Mouse (Mus musculus) mesoderm, embryonic 11.5 days (tissue): Measurements from ENCODE around the gene Dnmt3c.
A peak's percentile ranks its signal among the peaks of the same experiment; 100 is the strongest.

Experiments
- DNase-seq: peaks from one replicate; pipeline ENCODE4 v3.0.0-alpha.2; 2012; ENCODE audit warnings: low read depth, low spot score

The Dnmt3c gene

DNA sequence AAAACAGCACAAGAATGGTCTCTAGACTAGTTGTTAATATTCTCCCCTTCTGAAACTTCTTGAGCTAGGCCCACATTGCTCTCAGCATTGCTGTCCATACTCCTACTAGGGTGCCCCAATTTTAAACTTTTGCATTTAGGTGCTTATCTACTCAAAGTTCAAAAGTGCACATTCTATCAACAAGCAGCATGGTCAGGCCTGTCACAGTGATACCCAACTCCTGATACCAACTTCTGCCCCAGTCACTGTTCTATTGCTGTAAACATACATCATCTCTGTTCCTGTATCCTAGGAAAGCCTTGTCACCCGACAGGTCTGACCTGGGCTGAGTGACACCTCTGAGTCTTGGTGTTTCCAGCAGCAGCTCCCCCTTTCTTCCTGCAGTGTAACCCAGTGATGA lies 26.6 kb downstream of the Dnmt3c start:
- DNase-seq = no peak

DNA sequence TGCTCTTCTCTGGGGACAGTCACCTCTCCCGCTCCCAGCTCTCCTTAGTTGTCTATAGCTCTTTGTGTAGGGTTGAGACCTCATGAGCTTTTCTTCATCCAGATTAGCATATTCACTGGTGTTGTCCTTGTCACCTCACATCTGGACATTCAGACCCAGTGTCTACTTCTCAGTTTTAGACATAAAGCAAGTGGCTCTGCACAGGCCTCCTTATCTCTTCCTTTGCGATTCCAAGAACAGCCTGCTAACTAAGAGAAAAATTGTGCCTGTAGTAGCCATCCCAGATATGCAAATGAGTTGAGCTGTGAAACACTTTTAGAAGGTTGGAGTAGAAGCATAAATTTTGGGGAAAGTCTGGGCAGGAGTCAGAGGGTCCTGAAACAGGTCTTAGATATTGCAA lies 28.0 kb downstream of the Dnmt3c start:
- no peak for DNase-seq

DNA sequence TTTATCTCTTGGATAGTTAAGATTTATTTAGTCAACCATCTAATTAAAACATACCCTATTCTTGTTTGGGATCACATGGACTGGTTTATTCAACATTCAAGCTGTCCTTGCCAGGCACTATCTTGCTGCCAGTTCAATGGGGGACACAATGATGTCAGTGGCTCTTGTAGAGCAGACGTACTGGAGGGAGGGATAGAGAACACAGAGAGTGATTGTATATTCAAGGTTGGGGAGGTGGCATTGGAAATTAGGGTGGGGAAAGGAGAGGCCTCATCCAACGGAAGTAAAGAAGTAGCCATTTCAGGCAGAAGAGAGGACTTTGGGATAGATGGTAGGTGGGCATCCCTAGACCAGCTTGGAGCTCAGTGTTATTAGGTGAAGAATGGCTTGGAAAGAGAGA lies 28.4 kb downstream of the Dnmt3c start:
- no peak for DNase-seq

DNA sequence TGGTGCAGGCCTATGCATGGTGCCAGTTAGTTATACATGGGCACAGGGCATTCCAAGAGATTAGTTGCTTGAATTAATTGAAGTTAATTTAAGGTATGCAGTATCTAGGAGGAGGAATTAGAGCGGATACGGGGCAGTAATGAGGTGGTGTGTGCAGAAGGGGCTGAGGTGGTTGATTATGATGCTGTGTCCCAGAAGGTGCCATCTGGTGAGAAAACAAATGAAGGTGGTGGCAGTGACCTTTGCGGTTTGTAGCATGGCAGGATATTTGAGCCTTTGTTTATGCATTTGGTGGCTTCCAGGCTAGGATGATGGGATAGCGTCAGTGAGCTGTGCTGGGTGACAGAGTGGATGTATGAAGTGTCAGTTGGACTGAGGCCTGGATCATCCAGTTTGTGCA lies 28.8 kb downstream of the Dnmt3c start:
- DNase-seq = no peak

DNA sequence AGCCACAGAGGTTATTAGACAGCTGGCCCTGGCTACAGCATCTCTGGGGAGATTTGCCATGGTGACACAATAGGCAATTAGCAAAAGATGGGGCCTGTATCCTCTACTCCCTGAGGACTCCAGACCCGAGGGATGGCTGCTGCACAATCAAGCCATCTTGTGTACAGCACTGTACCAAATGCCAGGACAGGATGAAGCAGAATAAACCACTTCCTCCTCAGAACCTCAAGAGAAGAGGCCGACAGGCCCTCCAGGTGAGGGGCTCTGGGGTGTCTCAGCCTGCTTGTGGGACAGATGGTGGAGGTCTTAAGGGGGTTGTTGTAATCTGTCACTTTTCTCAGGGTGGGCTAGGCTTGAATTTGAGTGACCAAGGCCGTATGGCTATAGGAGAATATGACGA lies 37.6 kb downstream of the Dnmt3c start:
- DNase-seq = no peak

DNA sequence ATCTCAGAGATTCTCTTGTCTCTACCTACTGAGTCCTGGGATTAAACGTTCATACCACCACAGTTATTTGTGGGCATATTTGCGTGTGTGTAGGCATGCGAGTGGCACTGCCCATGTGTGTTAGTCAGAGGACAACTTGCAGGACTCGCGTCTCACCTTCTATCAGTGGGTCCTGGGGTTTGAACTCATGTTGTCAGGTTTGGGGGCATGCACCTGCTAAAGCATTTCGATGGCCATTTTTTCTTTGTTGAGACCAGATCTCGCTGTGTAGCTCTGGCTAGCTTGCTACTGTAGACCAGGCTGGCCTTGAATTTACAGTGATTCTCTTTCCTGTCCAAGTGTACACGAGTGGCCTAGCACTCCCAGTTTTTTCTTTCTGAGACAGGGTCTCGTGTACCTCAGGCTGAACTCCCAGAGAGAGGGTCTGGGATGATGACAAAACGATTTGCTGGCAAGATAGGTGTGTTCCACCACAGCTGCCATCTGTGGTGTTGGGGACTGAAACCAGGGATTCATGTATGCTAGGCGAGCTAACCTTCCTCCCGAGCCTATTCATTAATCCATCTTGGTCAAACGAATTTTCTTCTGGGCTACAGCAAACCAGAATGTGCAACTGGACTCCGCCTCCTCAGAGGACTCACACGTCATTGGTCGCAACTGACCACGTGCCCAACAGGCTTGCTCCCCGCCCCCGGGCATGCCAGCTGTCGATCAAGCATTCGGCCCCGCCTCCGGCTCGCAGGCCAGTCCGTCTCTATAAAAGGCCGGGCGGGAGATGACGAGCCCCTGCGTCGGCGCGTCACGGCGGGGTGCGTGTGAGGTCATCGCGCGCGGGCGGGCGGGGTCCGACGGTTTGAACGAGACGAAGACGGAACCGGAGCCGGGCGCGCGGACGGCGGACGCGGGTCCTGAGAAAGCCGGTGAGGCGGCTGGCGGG lies 44.3 kb downstream of the Dnmt3c start, which contains the start of gene Mapre1:
Gene Mapre1, plus strand, starts transcription at position 775 of the 937 bp plus-strand sequence.
- DNase-seq = peak; percentile 99

DNA sequence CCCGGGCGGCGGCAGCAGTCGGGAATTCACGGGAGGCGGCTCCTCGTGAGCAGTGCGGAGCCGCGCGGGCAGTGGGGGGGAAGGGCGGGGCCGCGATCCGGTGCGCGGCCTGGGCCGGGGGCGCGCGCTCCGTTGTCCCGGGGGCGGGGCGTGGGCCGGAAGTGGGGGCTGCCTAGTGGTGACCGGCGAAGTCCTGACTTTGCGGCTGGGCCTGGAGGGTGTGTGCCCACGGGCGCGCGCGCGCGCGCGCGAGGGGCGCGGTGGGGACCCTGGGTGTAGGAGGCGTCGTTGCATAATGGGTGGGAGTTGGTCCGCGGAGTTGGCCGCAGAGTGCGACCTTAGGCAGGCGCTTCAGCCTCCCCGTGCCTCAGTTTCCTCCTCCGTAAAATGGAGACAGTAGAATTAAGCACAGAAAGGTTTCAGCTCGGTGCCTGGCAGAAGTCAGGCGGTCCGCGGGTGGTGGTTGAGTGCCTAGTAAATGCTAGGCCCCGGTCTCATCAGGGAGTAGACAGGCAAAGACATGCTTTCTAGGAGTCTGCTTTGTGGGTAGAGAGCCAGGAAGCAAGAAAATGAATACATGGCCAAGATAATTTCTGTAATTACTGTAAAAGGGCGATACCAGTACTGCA lies 45.1 kb downstream of the Dnmt3c start:
- DNase-seq = peak; percentile 80

DNA sequence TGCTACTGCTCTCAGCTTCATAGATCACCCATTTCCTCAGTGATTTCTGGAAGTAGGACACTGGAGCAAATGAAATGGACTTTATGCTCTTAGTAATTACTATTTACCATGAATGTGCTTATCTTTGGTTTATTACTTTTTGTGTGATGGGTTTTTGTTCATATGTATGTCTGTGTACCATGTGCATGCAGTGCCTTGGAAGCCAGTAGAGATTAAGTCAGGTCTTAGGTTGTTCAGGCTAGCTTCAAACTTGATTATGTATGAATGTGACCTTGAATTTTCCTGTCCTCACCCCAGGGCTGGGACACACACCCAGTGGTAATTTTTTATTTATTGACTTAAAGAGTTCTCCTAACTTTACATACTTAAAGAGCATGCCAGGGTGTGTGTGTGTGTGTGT lies 51.5 kb downstream of the Dnmt3c start:
- no peak for DNase-seq

DNA sequence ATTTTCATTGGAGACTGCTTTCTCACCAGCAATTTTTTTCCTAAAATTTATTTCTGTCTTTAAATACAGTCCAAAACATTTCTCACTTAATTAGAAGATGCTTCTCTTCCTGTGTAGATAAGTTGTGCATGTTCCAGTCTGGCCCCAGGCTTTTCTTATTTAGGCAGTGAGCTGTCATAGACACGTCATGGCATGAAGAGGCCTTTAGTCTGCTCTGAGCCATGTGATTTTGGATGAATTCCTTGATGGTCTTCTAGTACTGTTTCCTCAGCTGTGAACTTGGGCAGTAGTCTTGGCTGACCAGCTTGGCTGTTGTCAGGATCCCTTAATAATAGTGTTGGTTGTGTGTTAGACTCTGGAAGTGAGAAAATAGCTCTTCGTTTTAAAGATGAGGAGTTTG lies 53.9 kb downstream of the Dnmt3c start:
- no peak for DNase-seq

DNA sequence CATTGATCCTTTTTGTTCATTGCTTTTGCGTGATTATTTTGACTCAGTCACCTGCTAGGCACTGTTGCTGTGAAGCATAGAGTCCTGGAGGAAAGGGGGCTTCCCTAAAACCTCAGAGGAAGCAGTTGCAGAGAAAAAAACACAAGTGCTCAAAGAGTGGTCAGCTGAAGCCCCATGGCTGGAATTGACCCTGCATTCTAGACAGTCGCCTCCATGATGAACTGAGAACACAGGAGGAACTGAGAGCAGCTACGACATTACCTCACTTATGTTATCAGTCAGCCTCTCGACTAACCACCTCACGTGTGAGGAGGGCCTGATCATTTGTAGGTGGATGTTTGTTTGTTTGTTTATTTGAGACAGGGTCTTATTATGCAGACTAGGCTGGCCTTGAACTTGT lies 65.7 kb downstream of the Dnmt3c start:
- DNase-seq = no peak

DNA sequence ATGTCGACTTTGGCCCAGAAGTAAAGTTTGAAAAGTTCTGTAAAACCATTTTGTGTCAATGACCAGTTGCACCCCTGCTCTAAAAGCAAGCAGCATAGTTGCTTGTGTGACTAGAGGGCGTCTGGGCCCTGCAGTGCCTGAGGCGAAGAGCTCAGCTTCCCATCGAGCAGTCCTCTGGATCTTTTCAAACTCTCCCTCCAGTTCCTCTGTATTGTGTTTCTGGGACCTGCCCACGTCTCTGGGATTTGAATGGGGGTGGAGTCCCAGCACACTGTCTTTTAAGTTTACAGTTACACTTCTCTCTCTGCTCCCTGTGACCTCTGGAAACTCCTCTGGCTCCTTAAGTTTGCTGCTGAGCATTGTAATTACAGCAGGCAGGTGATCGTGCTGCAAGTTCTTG lies 71.0 kb downstream of the Dnmt3c start:
- no peak for DNase-seq

DNA sequence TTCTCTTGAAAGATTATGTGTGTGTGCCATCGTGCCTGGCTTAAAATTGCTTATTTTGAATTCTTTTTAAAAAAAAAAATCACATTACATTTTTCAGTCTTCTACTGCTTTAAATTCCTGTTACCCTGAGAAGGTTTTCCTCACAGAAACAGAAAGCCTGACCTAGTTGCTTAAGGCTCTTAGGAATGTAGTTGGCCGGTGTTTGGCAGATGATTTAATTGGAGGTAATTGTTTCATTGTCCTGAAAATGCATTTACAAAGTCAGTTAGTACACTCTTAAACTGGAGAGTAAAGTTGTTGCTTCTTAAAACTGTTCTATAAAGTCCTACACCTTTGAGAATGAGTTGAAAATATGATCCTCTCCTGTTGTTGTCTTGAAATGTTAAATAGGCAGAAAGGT lies 72.4 kb downstream of the Dnmt3c start:
- no peak for DNase-seq

DNA sequence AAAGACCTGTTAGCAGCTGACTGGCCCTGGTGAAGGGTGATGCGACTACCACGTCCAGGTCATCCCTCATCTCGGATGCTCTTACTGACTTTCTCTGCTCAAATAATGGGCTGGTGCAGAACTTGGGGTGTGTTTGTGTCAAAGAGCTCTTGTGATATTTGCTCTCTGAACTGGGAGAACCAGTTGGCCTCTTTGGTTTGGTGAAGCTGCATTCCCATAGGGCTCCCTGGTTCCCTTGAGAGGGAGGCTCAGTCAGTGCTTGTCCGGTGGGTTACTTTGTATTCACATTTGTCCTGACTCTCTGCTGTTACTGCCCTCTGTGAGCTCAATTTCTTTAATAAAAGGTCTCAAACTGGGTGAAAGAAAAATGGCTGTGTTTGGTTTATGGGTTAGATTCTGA lies 76.5 kb downstream of the Dnmt3c start:
- no peak for DNase-seq

DNA sequence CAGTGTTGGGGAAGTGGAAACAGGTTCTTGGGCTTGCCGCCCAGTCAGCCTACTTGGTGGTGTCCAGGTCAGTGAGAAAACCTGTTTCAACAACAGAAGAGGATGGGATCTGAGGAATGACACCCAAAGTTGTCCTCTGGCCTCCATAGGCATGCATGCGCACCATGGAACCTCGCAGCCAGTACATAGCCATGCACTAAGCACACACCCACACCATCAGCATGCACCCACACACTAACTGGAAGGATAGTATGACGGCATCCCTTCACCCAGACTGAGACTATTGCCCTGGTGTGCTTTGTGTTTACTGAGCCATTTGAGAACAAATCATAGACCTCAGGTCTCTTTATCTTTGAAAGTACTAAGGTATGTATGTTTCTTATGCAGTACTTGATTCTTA lies 79.0 kb downstream of the Dnmt3c start:
- no peak for DNase-seq

DNA sequence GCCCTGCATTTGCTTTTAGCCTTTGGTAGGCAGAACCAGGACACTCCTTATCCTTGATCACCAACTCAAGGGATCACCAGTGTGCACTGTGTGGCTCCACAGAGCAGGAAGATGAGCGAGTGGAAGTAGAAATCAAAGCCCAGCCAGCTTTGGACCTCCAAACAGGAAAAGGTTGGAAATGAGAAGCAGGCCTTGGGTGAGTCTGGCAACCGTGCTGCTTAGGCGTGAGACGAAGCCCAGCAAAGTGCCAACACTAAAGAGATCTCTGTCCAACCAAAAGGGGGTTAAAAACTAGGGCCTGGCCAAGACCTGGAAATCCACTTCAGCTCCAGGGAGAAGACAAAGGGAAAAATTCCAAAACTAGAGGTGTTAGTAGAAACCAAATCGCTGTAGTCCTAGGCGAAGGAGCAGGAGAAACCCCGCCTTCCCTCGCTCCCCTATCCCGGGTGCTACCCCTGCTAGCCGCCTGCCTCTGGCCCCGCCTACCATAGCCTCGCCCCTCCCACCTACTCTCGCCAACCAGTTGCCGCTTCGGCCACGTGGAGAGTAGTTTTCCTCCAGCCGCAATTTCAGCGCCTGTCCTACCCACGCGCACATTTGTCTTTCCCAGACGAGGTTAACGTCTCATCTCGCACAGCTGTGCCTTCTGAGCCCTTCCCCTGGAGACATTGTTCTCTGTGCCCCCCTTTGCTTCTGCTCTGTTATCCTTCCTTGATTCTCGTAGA lies 82.3 kb downstream of the Dnmt3c start:
- DNase-seq = peak; percentile 78
